Mouse (Mus musculus): Measurements from ENCODE around the gene Slc24a2. TPM values are rescaled to one million over a fixed set of nuclear protein-coding genes. Genes with fewer than 3 reads are reported as not detected.

Gene Slc24a2
- 4.2 and 5.2 TPM in 2 replicates for polyA plus RNA-seq (2015; fragmentation: Nextera tagmentation; extraction: Ambion mirVana)

GRCm38 (mm10) chr4:87229960-87230551 lies at the start of gene Slc24a2:
TSS of gene Slc24a2 (minus strand) at chr4:87230477.
- peak within 1 kb of the TSS; percentile 61 for H3K9ac ChIP-seq
- H3K4me3 ChIP-seq, result peak within 1 kb of the TSS; percentile 63
- no peaks in the 10 kb centered on the region for H3K9me3 ChIP-seq
- WGBS, result under 1% methylated on average over 53 of the region's 62 CpGs
- H3K27me3 ChIP-seq, result no peaks in the 10 kb centered on the region
- ATAC-seq (ENCODE audit: low FRiP score, low read depth), result peak; percentile 95
- H3K27ac ChIP-seq (replicated peaks), result peak within 1 kb of the TSS; percentile 62
- 0 out of 2 replicates have a peak, but pooled peaks cover 10% of the 10 kb centered on the region for H3K4me1 ChIP-seq (replicated peaks)
- no peaks in the 10 kb centered on the region for H3K36me3 ChIP-seq
- peak within 1 kb of the TSS; percentile 81 for H3K4me2 ChIP-seq

GRCm38 (mm10) chr4:87274825-87275224 lies 44.5 kb upstream of the Slc24a2 start:
- Histone ChIP-seq H3K4me3 (no peak overlapping the region), H3K9me3 (no peaks in the 10 kb centered on the region), H3K4me2 (no peak overlapping the region), H3K36me3 (no peaks in the 10 kb centered on the region), H3K4me1 (replicated peaks) (no peaks in the 10 kb centered on the region), H3K27ac (replicated peaks) (no peak overlapping the region), H3K9ac (no peak overlapping the region), H3K27me3 (no peaks in the 10 kb centered on the region)
- ATAC-seq (ENCODE audit: low FRiP score, low read depth), result no peak
- WGBS, result 30% methylated on average over 1 of the region's 1 CpGs

- 65% methylated on average over 2 of the region's 2 CpGs for WGBS
- no peaks in the 10 kb centered on the region for H3K4me1 ChIP-seq (replicated peaks)
- no peaks in the 10 kb centered on the region for H3K9me3 ChIP-seq
- no peak overlapping the region for H3K9ac ChIP-seq
- H3K36me3 ChIP-seq, result no peaks in the 10 kb centered on the region
- no peak for ATAC-seq (ENCODE audit: low FRiP score, low read depth)
- no peak overlapping the region for H3K4me2 ChIP-seq
- H3K27me3 ChIP-seq, result no peaks in the 10 kb centered on the region
- H3K4me3 ChIP-seq, result no peak overlapping the region
- H3K27ac ChIP-seq (replicated peaks), result no peak overlapping the region
Observed at GRCm38 (mm10) chr4:87274276-87274675, 44.0 kb upstream of the Slc24a2 start.

GRCm38 (mm10) chr4:87273476-87273875 lies 43.2 kb upstream of the Slc24a2 start:
- no peak overlapping the region for H3K9ac ChIP-seq
- no peaks in the 10 kb centered on the region for H3K4me1 ChIP-seq (replicated peaks)
- no peak overlapping the region for H3K4me3 ChIP-seq
- ATAC-seq (ENCODE audit: low FRiP score, low read depth), result no peak
- H3K27me3 ChIP-seq, result no peaks in the 10 kb centered on the region
- no peaks in the 10 kb centered on the region for H3K36me3 ChIP-seq
- WGBS, result 90% methylated on average over 3 of the region's 3 CpGs
- H3K27ac ChIP-seq (replicated peaks), result no peak overlapping the region
- H3K4me2 ChIP-seq, result no peak overlapping the region
- no peaks in the 10 kb centered on the region for H3K9me3 ChIP-seq

GRCm38 (mm10) chr4:87229224-87229959 lies 885 bp downstream of the Slc24a2 start:
- H3K36me3 ChIP-seq, result no peaks in the 10 kb centered on the region
- H3K27me3 ChIP-seq, result no peaks in the 10 kb centered on the region
- H3K27ac ChIP-seq (replicated peaks), result peak overlapping the region; percentile 62
- H3K4me3 ChIP-seq, result peak overlapping the region; percentile 63
- H3K9me3 ChIP-seq, result no peaks in the 10 kb centered on the region
- peak; percentile 66 for ATAC-seq (ENCODE audit: low FRiP score, low read depth)
- H3K9ac ChIP-seq, result peak overlapping the region; percentile 61
- WGBS, result 10% methylated on average over 14 of the region's 14 CpGs
- H3K4me2 ChIP-seq, result peak overlapping the region; percentile 81
- 0 out of 2 replicates have a peak, but pooled peaks cover 10% of the 10 kb centered on the region for H3K4me1 ChIP-seq (replicated peaks)

- H3K9me3 ChIP-seq, result no peaks in the 10 kb centered on the region
- no peaks in the 10 kb centered on the region for H3K36me3 ChIP-seq
- no peak overlapping the region for H3K4me2 ChIP-seq
- no peaks in the 10 kb centered on the region for H3K4me1 ChIP-seq (replicated peaks)
- H3K9ac ChIP-seq, result no peak overlapping the region
- WGBS, result 56% methylated on average over 2 of the region's 2 CpGs
- no peak overlapping the region for H3K4me3 ChIP-seq
- no peaks in the 10 kb centered on the region for H3K27me3 ChIP-seq
- no peak for ATAC-seq (ENCODE audit: low FRiP score, low read depth)
- no peak overlapping the region for H3K27ac ChIP-seq (replicated peaks)
Observed at GRCm38 (mm10) chr4:87221586-87221985, 8.7 kb downstream of the Slc24a2 start.

GRCm38 (mm10) chr4:87218196-87218595 lies 12.1 kb downstream of the Slc24a2 start:
- no peak overlapping the region for H3K4me3 ChIP-seq
- 59% methylated on average over 5 of the region's 5 CpGs for WGBS
- H3K9ac ChIP-seq, result no peak overlapping the region
- H3K36me3 ChIP-seq, result no peaks in the 10 kb centered on the region
- 0 out of 2 replicates have a peak, but pooled peaks have one; percentile 48 for ATAC-seq (ENCODE audit: low FRiP score, low read depth)
- H3K4me2 ChIP-seq, result no peak overlapping the region
- no peaks in the 10 kb centered on the region for H3K9me3 ChIP-seq
- H3K27ac ChIP-seq (replicated peaks), result no peak overlapping the region
- H3K4me1 ChIP-seq (replicated peaks), result no peaks in the 10 kb centered on the region
- H3K27me3 ChIP-seq, result no peaks in the 10 kb centered on the region

GRCm38 (mm10) chr4:87211344-87211978 lies 18.8 kb downstream of the Slc24a2 start:
- peak; percentile 59; the same call in 1 of the 2 replicates for ATAC-seq (ENCODE audit: low FRiP score, low read depth)
- whole genome bisulfite sequencing, result 55% methylated on average over 6 of the region's 6 CpGs

GRCm38 (mm10) chr4:87210533-87210932 lies 19.7 kb downstream of the Slc24a2 start:
- Histone ChIP-seq H3K4me1 (replicated peaks) (peaks cover 9% of the 10 kb centered on the region; the same call in 1 of the 2 replicates), H3K27me3 (no peaks in the 10 kb centered on the region), H3K27ac (replicated peaks) (no peak overlapping the region), H3K9me3 (no peaks in the 10 kb centered on the region), H3K36me3 (no peaks in the 10 kb centered on the region), H3K4me3 (no peak overlapping the region), H3K9ac (no peak overlapping the region), H3K4me2 (no peak overlapping the region)
- WGBS, result 55% methylated on average over 3 of the region's 3 CpGs
- no peak for ATAC-seq (ENCODE audit: low FRiP score, low read depth)

More at GRCm38 (mm10) chr4:87211344-87211978, 18.8 kb downstream of the Slc24a2 start:
- Histone ChIP-seq H3K27me3 (no peaks in the 10 kb centered on the region), H3K9me3 (no peaks in the 10 kb centered on the region), H3K4me2 (no peak overlapping the region), H3K4me3 (no peak overlapping the region), H3K36me3 (no peaks in the 10 kb centered on the region), H3K27ac (replicated peaks) (peak overlapping the region; percentile 32), H3K9ac (no peak overlapping the region), H3K4me1 (replicated peaks) (peaks cover 9% of the 10 kb centered on the region; the same call in 1 of the 2 replicates)

- Histone ChIP-seq H3K4me2 (no peak overlapping the region), H3K27ac (replicated peaks) (no peak overlapping the region), H3K27me3 (no peaks in the 10 kb centered on the region), H3K4me1 (replicated peaks) (no peaks in the 10 kb centered on the region), H3K4me3 (no peak overlapping the region), H3K9me3 (no peaks in the 10 kb centered on the region), H3K36me3 (no peaks in the 10 kb centered on the region), H3K9ac (no peak overlapping the region)
- 78% methylated on average over 2 of the region's 2 CpGs for WGBS
- no peak for ATAC-seq (ENCODE audit: low FRiP score, low read depth)
Observed at GRCm38 (mm10) chr4:87202081-87202480, 28.2 kb downstream of the Slc24a2 start.

- H3K4me3 ChIP-seq, result no peak overlapping the region
- no peaks in the 10 kb centered on the region for H3K36me3 ChIP-seq
- H3K9me3 ChIP-seq, result no peaks in the 10 kb centered on the region
- no peak for ATAC-seq (ENCODE audit: low FRiP score, low read depth)
- 88% methylated on average over 3 of the region's 3 CpGs for WGBS
- no peak overlapping the region for H3K27ac ChIP-seq (replicated peaks)
- no peak overlapping the region for H3K9ac ChIP-seq
- no peaks in the 10 kb centered on the region for H3K4me1 ChIP-seq (replicated peaks)
- H3K4me2 ChIP-seq, result no peak overlapping the region
- no peaks in the 10 kb centered on the region for H3K27me3 ChIP-seq
Observed at GRCm38 (mm10) chr4:87201229-87201628, 29.0 kb downstream of the Slc24a2 start.
